Mouse (Mus musculus) spleen, postnatal 14 days (tissue): ENCODE measurements around the gene Zbtb20.

Experiments used
- DNase-seq, 2 experiments: peaks; one replicate each; pipeline ENCODE4 v3.0.0; 2021 to 2022; ENCODE audit warnings: low spot score in 2 of 2

Zbtb20 gene

DNA sequence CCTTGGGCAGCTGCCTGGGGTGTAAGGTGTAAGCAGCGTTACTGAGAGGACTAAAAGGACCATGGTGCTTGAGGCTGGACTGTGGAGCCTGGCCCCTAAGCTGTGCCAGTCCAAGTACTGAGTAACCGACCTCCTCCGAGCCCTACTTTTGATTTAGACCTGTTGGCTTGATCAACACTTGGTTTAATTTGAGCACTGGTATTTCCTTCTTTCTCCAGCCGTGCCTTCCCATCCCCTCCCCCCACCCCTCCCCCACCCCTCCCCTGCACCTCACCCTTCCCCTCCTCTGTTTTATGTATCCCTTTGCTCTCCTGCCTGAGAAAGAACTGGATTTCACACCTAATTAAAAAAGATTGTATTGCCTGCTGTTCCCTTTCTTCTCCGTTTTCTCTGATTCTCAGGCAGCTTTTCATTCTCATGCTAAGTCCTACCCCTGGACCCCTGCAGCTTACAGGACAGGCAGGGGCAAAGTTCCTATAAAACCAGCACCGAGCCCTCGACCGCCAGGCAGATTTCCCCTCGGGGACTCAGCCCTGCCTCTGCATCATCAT lies 728.0 kb downstream of the Zbtb20 start:
- DNase-seq: no peak

DNA sequence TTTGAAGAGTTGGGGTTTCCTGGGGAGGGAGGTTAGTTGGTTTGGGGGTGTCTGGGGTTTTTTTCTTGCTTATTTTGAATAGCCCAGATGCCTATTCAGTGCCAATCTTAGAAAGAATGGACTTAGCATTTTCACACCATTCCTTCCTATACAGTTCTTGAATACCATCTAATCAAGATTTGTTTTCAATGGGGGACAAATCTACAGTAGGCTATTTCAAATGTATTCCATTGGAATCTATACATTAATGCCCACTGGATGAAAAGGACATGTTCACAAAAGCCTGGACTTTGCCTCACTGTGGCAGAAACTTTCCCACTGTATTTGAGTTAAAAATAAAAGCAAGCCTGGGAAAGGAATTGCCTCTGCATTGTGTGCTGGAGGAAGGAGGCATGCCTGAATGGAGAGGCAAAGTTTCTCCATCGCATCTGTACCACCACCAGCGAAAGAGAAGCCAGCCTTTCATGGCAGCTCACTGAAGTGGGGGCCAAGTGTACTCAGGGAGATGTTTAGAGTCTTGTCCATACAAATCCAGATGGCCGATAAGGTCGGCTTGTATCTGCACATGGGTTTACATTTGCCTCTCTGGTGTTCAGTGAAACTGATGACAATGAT lies 728.8 kb downstream of the Zbtb20 start:
- DNase-seq: no peak

DNA sequence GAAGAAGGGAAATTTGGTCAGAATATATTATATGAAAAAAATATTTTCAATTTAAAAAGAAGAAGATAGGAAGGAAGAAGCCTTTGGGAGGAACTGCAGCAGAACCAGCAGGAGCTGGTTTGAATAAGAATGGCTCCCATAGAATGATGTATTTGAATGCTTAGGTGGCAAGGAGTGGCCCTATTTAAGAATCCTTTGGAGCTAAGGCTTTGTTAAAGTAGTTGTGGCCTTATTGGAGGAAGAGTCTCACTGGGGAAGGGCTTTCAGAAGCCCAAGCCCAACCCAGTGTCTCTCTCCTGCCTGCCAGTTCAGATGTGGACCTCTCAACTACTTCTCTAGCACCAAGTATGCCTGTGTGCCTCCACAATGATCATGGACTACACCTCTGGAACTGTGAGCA lies 731.4 kb downstream of the Zbtb20 start:
- DNase-seq: no peak

DNA sequence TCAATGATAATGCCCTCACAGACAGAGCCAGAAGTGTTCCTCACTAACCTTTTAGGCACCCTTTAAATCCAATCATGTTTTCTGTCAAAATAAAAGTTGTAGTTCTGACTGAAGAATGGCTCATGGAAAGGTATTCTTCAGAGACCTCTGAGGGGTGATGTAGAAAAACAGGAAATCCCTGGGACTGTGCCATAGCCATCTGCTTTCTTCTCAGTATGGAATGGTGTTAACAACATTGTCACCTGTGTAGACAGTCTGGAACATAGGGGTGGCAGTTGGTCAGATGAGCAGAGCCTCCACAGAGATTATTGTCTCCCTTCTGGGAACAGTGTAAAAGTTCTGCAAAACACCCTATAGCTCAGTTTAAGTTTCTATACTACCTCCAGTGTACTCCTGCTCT lies 732.4 kb downstream of the Zbtb20 start:
- DNase-seq: no peak

DNA sequence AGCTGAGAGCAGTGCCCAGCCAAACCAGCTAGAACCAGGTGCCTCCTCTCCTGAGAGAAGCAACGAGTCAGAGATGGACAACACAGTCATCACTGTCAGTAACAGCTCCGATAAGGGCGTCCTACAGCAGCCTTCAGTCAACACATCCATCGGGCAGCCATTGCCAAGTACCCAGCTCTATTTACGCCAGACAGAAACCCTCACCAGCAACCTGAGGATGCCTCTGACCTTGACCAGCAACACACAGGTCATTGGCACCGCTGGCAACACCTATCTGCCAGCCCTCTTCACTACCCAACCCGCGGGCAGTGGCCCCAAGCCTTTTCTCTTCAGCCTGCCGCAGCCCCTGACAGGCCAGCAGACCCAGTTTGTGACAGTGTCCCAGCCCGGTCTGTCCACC lies 734.7 kb downstream of the Zbtb20 start:
- DNase-seq: no peak

DNA sequence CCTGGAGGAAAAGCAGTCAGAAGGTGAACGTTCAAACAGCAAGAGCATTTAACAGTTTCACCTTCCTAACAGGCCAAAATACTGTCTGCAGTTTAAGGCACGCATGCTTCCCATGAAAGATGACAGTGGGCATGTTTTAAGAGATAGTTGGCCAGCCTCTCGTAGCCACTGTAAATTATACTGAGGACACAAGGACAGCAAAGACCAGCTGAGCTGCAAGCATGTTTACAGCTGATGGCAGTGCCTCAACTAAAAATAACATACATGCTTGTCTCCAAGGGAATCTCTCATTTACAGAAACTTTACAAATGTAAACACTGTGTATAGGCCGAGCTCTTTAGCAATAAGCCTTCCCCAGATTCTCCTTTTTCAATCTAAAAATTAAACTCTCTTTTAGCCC lies 740.7 kb downstream of the Zbtb20 start:
- no peak for DNase-seq

DNA sequence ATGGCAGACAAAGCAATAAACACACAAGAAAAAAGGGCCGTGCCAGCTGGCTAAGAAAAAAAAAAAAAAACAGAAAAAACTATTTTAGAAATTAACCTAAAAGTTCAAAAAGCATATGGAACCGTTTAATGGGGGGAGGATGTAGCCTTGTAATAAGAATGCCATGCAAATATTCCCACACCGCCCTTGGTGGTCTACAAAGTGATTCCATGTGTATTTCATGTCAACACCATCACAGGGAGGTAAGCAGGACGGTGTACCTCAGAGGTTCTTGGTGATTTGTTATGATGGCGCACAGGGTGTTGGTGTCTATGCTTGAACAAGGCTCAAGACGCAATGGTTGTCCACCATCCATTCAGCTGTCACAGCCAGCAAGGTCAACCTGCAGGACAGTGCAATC lies 741.7 kb downstream of the Zbtb20 start:
- DNase-seq: no peak

DNA sequence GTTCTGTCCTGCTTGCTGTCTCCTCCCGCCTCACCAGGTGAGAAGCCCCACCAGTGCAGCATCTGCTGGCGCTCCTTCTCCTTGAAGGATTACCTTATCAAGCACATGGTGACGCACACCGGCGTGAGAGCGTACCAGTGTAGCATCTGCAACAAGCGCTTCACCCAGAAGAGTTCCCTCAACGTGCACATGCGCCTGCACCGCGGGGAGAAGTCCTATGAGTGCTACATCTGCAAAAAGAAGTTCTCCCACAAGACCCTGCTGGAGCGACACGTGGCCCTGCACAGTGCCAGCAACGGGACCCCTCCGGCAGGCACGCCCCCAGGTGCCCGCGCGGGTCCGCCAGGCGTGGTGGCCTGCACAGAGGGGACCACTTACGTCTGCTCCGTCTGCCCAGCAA lies 742.6 kb downstream of the Zbtb20 start:
- no peak for DNase-seq

DNA sequence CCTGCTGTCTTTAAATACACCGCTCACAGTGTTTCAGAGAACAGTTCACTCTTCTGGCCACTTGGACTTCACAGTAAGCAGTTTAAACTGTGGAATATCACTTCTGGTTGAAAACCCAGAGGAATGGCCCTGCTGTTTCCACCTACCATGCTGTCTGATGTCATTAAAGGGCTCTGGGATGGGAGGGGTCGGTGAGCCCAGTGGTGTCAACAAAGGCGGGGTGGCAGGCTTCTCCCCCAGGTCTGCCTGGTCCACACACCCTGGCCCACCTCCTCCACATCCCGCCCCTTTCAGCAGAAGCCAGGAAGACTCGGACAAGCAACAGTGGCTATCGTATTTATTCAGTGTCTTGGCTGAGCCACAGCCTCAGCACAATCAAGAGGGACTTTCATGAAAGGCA lies 743.6 kb downstream of the Zbtb20 start:
- DNase-seq: no peak

DNA sequence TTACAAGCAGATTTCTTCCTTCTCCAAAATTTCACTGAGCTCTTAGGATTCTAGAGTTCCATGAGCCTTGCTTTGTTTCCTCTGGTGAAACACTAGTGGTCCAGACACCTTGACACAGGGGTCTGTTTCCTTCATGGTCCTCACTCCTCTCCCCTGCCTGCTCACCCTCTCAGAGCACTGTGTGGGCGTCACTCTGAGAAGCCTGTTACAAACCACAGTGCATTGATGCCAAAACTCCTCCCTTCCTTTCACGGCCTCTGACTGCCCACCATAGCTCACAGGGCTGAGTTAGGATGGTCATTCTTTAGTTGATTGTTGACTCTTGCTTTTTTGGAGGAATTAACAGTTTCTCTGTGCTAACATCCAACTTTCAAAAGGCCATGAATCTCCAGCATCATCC lies 744.7 kb downstream of the Zbtb20 start:
- DNase-seq: no peak

DNA sequence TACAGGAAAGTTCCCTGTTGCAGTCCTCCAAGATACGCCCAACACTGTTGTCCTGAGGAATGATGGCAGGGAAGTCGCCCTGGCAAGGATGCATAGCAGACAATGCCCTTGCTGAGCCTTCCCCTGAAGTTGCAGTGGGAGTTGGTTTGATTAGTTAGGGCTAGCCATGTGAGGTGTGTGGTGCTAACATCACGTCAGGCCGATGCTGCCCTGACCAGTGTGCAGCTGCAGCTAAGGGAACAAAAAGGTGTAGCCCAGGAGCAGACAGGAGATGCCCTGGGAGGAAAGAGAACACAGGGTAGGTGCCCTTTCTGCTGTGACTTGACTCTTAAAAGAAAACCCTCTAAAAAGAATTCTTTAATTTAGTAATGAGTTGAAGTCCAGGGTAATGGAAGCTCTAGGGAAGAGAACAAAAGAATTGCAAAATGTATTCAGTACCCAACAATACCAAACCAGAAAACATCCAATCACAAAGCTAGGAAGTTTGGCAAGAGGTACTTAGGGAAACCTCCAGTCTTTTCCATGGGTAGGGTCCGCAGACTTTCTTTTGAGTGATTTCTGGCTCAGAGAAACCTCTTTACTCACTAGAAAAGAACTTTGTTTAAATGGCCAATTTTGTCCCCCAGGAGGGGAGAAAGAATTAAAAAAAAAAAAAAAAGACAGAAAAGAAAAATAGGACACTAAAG lies 747.8 kb downstream of the Zbtb20 start:
- DNase-seq: no peak

DNA sequence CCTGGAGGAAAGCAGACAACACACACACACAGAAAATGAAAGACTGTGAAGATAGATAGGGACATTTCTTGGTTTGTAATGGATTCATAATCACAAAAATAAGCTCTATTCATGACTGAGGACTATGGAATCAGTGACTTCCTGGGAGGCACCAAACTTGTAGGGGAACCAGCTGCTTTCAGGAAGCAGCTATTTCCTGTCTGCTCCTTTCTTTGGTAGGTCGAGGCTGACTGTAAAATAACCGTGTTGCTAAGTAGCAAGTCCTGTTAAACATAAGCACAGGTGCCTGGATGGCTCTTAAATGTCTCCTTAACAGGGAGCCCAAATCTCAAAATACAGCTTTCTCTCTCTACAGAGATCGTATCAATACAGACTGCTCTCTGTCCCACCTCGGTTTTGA lies 749.2 kb downstream of the Zbtb20 start:
- DNase-seq: no peak

DNA sequence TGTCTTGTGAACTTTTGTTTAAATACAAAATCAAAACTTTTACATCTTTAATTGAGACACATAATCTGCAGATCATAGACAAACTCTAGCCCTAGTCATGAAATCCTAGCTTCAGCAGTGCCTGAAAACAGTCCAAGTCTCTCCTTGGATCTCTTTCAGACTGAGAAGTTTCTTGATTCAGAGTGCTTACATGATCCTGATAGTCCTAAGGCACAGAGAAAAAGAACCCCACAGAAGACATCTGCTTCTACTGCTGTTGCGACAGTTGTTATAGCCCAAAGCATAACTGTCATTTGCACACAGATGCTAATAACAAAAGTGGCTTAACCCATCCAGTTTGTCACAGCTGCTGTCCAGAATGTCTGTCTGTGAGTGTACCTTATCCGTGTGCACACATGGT lies 749.6 kb downstream of the Zbtb20 start:
- DNase-seq: no peak

DNA sequence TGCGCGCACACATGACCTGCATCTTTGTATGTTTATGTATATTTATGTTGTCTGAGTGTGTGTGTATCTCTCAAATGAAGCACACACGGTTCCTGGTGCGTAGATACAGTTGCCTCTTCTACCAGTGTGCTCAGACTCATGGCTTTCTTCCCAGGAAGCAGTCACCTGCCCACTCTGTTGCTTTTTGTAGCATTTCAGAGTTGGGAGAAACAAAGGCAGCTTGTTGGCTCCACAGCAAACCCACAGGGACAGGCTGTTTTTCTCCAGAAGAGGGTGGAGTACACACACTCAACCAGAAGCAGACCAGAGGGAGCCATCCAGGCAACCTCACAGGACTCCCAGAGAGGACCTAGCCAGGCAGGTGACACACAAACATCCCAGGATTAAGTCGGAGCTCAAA lies 750.3 kb downstream of the Zbtb20 start:
- no peak for DNase-seq

DNA sequence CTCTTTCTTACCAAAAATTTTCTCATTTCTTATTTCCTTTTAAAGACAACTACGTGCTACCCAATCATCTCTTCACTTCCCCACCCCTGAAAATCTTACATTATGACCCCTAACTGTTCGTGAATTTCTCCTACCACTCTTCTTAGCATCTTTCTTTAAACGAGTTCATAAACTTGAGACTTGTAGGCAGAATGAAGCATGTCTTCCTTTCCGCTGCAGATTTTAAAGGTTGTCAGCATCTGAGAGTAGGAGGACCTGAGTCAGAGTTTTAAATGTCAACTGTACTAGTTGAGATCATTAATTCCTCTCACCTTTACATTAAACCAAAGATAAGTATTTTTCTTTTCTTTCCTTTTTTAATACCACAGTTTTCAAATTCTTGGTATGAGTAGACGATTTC lies 753.0 kb downstream of the Zbtb20 start:
- no peak for DNase-seq

DNA sequence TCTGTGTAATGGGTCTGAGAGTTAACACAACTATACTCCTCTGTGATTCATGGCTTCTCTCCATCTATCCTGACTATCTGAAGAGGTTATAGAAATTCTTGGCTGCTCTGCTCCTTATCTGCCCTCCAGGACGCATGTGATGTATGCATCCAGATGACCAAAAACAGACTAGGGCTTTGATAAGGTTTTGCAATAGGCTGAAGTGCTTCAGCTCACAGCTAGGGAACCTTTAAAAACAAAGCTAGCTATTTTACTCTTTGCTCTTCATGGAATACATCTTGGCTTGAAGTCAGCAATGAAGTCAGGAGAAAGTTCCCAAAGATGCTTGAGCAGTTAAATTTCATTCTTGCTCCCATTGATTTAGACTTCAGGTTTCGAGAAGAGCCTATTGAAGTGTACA lies 756.1 kb downstream of the Zbtb20 start:
- no peak for DNase-seq

DNA sequence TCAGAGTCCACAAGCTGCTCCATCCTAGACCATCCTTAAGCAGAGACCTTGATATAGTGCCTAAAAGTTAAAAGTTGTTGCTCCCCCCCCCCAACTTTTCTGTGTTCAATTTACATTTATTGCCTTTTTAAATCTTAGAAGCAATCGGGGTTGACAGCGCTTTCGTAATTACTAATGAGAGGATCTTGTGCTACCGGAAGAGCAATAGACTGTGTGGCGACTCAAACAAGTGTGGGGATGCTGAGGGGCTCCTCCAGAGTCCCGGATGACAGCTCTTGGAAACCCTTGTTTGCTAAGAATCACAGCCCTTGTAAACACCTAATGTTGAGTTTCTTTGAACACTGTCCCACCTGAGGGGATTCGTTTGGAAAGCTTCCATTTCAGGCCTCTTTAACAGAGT lies 758.4 kb downstream of the Zbtb20 start:
- DNase-seq: no peak

DNA sequence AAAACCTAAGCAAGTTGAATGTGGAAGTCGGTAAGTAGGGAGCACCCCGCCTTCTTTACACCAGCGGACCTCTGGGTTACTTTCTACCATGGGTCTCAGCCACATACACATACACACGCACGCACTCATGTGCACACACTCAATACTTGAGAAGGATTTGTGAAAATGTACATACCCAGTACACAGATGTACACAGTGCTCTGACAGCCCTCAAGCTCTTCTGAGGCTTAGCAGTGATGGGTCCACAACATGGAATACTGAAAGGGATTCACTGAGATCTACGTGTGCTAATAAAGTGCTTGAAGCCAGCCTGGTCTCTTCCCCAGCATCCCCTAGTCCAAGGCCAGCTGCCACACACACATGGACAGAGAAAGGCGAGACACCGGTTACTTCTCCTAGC lies 761.6 kb downstream of the Zbtb20 start:
- DNase-seq: no peak

DNA sequence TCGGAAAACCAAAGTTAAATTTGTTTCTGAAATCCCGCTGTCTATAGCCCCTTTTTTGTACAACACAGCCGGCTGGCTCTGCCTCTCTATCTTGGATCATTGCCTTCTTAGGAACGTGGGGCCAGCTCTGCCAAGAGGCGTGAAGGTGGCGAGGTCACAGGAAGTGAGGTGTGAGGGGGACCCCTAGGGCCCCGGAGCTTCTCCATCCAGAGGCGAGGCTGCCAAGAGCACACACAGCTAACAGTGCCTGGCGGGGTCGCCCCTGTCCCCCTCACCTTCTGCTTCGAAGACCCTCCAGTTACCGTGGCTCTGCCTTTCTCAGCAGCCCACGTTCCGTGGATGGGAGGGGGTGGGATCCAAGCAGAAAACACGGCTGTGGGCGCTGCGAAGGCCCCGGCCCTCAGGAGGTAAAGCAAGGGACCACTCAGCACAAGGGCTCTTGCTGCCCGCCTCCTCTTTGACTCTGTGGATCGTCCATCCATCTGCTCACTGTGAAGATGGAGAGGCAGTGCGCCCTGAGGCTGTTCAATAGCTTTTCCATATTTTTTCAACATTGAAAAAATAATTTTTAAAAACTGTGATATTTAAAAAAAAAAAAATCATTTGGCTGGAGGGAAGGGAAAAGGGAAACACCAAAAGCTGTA lies 762.8 kb downstream of the Zbtb20 start:
- DNase-seq: no peak

DNA sequence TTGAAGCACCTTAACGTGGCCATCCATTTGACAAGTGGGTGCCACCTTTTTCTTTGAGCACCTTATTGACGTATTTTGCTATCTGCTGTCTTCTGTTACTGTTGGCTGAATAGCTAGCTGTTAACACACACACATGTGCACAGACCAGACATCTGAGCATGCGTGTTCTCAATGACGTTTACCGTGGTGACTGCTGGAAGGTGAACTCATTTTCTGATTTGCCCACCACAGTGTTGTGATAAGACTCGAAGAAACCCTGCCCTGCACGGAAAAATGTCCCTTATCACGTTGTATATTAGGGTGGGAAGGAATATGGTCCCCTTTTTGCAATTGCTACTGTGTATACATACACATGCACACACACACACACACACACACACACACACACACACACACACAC lies 765.5 kb downstream of the Zbtb20 start:
- DNase-seq: no peak

DNA sequence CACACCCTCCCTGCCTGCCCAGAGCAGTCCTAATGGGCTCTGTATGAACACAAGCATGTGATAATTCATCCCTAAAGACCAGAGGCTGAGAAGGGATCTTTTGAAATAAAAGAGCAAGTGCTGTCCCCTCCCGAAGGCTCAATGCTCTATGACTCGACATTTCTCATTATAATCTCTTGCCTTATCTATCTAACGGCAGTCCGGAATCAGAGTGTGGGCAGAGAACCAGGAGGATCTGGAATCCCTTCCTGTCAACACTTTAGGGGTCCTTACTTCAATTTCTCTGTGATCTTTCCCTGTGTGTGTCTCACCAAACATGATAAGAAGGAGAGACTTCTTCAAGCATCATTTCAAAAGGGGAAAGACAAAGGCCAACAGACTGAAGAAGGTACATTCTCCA lies 770.2 kb downstream of the Zbtb20 start:
- DNase-seq: no peak

DNA sequence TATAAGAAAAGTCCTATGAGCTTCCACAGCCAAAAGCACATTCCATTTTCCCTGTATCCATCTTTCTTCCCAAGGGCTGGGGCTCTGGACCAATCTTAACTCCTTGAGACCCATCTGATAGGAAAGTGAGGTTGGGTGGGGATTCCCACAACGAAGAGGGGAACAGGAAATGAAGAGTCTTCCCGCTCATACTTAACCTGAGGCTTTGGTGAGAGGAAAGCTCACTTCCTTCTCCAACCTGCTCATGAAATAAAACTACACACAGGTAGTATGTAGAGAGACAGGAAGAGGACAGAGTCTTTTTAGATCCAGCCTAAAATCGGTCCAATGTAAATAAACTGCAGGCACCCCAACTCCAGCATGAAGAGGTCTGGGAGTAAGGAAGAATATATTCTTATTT lies 771.3 kb downstream of the Zbtb20 start:
- DNase-seq: no peak

DNA sequence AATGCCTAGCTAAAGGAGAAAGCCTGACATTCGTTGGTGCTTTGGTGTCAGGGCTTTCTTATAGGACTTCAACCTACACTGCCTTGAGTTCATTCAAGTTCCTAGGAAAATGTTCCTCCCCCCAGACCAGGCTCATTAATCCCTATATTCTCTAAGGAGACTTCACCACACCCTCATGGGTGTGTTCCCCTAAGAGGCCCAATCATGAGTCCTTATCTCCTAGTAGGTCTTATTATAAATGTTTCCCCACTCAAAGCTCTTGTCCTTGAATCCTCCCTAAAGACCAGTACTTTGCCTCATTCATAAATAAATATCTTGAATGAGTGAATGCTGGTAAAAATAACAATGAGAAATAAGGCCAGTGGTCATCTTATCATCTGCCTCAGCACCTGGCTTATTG lies 772.0 kb downstream of the Zbtb20 start:
- DNase-seq: no peak
